Mouse (Mus musculus): ENCODE measurements around the gene Etv6.

DNA sequence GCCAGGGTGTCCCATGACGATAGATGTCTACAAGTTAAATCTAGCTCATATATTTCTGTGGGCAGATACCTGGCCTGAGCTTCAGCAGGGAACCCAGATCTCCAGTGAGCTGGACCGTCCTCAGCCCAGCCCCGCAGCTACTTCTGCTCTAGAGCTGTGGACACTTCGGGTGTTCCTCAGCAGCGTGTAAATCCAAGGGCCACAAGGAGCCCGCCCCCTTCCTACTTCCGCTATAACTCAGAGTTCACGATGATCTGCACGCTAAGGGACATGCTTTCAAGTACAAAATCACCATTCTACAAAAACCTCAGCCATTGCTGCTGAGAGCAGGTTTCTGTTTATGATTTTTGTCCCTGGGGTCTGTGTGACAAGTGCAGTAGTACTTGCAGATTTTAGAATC lies 211.8 kb downstream of the Etv6 start:
- no peak for TF ChIP-seq CTCF (IDR thresholded peaks at IDR 0.05; ENCODE audit: low read depth, low read length)
- no peak for TF ChIP-seq POLR2A (IDR thresholded peaks at IDR 0.05; ENCODE audit: extremely low read depth, insufficient read depth, low read length)
